Mouse (Mus musculus): ENCODE data around the gene Rnf24.
A peak's percentile ranks its signal among the peaks of the same experiment; 100 is the strongest.
"Not testable (repeated sequence)": the region's sequence is repeated elsewhere in the genome, so short reads cannot be mapped to it uniquely, and the experiment has no call there.

Rnf24 gene

DNA sequence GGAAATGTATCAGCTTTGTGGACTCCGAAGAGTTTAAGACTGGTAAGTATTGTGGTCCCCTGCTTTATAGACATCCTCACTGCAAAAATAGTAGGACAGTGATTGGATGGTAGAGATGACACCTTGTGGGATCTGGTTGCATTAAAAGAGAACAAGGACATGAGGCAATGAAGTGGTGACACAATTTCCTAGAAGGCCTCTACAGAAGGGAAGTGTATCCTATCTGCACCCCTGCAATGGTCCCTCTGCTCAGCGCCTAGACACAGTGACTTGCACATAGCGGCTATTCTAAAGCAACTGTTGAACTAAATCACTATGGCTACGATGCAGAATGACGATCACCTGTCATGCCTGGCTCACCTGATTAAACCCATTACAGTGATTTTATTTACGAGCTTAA is 15.1 kb downstream of the Rnf24 start:
- no peak for DNase-seq

DNA sequence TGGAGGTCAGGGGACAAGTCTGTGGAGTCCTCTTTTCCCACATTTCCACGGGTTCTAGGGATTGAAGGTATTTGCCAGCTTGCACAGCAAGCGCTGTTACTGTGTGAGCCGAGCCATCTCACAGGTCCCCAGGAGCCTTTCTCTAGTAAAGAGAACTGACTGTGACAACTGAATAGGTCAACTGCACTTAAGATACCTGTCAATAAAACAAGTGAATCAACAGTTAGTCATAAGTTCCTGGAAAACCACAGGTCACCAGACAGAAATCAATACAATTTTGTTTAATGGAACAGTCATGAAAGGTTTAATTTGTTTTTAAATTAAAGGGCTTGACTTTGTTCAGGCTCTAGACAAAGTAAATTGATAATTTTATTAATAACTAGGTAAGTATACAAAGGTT is 22.1 kb downstream of the Rnf24 start:
- DNase-seq: no peak

DNA sequence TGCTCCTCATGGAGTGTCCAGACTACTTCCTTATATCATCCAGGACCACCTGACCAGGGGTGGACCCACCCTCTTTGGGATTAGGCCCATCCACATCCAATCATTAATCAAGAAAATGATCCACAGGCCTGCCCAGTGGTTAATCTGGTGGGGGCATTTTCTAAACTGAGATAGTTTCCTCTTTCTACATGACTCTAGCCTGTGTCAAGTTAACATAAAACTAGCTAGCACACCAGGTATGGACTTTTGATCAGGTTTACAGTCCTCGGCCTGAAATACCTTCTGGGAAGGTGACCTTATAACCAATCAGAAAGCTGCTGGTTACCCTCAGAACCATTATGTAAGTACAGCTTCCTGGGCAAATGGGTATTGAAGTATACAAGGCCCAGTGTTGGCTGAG is 23.7 kb downstream of the Rnf24 start:
- peak in 1 of 2 experiments; percentile 43 for DNase-seq

DNA sequence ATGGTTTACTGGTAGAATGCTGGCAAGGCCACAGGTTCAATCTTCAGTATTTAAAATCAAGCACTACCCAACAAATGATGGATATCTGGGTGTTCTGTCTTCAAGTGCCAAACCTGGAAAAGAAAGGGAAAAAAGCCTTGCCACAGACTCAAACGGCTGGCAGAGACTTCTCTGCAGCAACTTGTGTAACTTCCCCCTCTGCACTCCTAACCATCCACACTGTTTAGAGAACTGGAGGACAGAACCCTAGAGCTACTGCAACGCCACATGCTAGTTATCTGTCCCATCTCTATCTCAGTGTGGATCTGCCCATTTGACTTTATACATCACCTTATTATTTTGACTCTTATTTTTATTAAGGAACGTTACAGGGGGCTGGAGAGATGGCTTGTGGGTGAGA is 26.6 kb downstream of the Rnf24 start:
- no peak for DNase-seq

DNA sequence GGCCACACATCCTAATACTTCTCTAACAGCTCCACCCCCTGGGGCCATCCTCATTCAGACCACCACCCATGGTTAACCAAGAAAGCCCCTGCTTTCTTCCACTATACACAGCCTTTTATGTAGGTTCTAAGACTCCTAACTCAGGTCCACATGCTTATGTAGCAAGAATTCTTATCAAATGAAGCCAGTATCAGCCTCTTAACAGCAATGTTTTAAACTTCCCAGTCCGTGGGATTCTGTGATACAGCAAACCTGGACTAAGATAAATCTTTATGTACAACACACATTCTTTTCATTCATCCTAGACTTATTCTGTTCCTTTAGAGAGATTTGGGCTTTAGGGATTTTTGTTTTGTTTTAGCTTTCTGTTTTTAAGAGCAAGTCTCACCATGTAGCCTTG is 29.0 kb downstream of the Rnf24 start:
- no peak for DNase-seq

DNA sequence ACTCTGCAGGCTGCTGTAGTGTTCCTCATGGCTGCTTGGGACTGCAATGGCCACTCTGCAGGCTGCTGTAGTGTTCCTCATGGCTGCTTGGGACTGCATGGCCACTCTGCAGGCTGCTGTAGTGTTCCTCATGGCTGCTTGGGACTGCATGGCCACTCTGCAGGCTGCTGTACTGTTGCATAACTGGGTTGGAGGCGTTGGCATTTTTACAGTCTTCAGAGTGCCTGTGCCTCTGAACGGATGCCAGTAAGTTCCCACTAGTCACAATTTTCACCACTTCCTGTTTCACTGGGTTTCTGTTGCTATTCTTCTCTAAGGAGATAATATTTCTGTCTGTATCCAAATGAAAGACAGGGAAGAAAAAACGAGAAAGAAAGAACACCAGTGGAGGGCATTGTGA is 31.5 kb downstream of the Rnf24 start:
- peak in 1 of 2 experiments; percentile 55 for DNase-seq

DNA sequence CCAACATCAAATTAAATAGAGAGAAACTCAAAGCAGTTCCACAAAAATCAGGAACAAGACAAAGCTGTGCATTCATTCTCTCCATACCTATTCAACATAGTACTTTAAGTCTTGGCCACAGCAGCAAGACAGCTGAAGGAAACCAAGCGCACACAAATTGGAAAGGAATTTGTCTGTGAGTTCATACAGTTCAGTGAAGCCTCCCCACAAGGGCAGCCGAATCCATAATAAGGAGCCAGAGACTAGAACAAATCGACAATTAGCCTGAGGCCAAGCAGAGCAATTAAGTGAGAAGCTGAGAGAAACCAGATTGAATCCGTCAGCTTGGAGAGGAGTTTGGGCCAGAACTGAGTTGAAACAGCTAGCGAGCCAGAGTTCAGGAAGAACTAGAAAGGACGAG is 33.3 kb downstream of the Rnf24 start:
- DNase-seq: no peak

DNA sequence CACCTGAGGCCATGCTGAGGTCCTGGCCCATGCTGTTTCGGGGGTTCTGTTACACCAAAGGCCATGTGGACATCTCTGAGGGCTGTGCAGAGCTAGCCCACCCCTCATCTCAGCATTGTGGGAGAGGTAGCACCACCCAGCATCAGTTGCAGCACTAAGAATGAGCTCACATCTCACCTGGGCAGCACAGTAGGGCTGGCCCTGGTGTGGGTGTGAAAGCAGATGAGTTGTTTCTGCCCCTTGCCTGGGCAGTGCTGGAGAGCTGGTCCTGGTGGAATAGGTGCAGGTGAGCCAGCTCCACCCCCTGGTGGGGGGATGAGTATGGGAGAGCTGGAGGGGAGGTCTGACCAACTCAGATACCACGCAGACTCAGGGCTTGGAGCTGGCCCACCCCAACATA is 36.5 kb downstream of the Rnf24 start:
- no peak for DNase-seq

DNA sequence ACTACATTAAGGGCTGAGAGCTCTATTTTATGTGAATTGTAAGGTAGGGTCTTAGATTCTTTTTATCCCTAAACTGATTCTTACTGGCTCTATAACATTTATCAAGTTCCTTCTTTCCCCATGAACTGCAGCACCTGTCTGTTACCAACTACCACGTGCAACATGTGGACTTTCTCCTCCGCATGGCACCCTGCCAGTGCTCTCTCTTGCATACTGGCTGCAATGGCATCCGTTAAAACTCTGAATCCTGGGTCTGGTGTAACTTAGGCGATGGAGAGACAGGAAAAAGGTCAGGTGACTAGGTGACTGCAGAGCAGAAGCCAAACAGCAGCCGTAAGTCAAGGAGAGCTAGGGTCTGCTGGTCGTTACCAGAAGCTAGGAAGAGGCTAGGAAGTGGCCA is 43.4 kb downstream of the Rnf24 start:
- DNase-seq: peak; percentile 45 to 55

DNA sequence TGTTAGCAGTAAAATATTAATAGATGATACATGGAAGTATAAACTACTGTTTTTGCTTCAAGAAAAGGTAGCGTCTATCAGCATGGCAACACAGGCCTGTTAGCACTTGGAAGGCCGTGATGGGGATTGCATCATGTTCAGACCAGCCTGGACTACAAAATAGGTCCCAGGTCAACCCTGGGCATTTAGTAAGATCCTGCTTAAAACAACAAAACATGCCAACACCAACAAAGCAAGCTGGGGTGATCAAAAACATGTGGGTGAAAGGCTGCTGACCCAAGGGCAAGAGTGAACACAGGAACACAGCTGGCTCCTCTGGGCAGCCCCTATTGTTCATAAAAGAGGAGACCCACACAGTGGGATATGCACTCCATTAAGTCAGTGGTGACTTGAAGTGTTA is 44.9 kb downstream of the Rnf24 start:
- no peak for DNase-seq

DNA sequence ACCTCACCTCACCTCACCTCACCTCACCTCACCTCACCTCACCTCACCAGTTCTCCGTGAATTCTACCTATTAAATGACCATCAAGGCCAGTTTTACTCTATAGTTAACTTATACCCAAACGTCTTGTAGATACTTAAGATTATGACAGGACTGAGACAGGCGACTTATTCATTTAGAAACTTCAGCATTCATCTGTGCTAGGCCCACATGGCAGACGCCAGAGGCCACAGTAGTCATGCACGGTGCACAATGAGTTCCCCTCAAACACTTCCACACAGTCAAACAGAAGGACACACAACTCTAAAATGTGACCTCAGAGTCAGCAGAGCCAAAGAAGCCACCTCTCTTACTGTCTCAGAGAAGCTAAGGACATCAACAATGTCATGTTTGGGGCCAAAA is 45.3 kb downstream of the Rnf24 start:
- no peak for DNase-seq

DNA sequence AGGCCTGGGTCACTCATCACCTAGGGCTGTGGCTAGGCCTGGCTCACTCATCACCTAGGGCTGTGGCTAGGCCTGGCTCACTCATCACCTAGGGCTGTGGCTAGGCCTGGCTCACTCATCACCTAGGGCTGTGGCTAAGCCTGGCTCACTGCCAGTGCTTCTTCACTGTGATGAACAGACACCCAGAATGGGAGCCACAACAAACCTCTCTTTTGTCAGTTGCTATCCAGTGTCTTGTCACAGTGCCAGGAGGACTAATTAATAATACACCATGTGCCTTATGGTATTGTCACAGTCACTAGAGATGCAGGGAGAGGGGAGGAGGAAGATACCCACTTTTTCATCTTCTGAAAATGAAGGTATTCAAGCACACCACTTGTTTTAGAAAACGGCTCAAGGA is 47.5 kb downstream of the Rnf24 start:
- not testable (repeated sequence) for DNase-seq

DNA sequence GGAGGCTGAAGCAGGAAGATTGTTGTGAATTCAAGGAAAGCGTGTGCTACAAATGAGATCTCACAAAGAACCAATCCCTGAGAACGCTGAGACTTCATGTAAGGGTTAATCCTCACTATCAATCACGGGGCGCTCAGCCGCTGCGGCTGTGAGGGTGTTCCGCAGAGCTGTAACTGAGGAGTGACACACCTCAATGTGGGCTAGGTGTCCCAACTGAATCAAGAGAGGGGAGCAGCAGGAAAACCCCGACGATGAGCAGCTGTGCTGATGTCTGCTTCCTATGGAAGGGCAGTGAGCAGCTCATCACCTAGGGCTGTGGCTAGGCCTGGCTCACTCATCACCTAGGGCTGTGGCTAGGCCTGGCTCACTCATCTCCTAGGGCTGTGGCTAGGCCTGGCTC is 48.2 kb downstream of the Rnf24 start:
- DNase-seq: no peak

DNA sequence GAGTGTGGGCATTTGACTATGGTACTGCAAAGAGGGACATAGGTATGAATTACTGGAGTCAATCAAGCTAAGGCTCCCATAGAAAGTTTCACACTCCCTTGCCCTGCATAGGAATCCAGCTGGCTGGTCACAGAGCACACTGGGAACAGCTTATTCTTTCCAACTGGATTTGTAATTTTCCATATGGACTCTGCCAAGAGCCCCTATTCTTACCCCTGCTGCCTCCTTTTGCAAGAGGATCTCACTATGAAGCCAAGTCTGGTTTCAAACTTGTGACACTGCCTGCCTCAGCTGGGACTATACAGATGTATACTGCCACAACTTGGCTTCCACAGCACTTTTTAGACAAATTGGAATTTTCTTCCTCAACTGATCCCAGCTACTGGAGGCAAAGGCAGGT is 51.1 kb downstream of the Rnf24 start:
- DNase-seq: no peak

DNA sequence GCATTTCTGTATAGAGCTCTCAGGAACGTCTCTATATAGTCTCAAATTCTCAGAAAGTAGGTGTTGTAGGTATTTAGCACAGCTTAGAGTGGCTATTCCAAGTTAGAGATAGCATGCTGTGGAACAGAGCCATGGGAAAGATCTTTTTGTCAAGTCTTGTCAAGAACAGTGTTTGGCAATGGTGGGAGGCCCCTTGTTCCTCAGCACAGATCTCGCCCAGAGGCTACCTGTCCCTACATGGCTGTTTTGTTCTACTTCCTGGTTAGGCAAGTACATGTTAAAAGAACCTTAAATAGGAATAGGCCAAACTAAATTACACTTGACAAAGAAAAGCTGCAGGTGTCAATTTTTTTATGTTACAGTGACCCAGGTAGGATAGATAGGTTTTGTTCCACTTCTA is 52.2 kb downstream of the Rnf24 start:
- no peak for DNase-seq

DNA sequence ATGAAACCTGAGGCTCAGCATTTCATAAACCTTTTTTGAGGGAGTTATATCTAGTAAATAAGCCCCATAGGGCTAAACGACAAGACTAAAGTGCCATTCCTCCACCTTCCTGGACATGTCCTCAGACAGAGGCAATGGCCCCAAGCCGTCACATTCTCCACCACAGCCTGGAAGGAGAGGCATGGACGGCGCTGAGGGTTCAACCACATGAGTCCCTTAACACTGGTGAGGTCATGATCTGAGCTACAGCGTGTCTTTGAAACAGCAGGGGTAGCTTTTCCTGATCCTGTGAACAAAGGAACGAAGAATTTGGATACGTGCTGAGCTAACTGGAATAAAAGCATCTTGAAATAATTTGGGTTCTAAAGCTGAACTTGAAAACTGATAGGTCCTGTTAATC is 54.0 kb downstream of the Rnf24 start:
- not testable (repeated sequence) for DNase-seq

DNA sequence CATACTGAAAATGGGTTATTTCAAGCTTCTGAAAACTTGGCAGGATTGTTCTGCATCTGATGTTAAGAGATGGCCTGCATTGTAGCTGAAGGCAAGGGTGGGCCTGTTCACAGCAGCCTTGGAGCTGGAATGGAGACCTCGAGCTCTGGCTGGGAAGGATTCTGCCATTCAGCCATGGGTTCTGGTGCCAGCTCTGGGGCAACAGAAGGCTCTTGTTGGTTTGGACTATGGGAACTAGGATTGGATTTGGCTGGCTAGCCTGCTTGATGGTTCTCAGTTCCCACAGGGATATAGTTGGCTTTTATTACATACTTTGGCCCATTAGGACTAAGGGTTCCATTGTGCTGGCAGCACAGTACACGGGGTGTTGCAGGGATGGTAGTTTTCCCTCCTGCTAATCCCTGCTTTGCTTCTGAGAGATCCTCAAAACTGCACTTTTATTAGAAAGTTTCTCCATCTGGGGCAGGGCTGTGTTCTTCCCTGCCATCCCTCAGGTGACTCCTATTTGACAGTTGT is 55.9 kb downstream of the Rnf24 start:
- DNase-seq: no peak

DNA sequence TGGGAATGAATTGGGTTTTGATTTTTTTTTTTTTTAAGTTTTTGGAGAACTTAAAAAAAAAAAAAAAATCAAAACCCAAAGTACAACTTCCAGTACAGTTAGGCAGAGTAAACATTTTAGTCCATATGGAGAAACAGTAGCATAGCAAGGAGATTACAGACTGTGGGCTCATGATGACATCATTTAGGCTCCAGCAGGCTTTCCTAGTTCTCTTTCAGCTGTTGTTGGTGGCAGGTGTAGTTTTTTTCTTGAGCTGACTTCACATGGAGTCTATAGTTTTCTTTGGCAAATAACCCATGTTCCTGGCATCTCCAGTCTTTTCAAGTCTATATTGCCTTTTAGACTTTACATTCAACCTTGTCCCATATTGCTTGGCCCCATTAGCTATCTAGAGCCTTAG is 62.0 kb downstream of the Rnf24 start:
- DNase-seq: no peak

DNA sequence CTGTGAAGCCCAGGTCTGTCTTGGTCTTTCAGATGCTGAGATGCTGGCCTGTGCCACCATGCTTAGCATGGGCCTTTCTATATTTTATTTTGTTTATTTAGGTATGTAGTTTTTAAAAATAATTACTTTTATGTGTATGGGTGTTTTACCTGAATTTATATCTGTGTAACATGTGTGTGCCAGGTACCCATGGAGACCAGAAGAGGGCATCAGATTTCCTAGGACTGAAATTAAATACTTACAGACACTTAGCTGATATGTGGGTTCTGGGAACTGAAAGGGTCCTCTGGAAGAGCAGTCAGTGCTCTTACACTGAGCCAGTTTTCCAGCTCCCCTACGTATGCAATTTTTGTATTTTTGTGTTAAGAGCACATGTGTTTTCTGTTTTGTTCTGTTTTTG is 66.4 kb downstream of the Rnf24 start:
- DNase-seq: no peak

DNA sequence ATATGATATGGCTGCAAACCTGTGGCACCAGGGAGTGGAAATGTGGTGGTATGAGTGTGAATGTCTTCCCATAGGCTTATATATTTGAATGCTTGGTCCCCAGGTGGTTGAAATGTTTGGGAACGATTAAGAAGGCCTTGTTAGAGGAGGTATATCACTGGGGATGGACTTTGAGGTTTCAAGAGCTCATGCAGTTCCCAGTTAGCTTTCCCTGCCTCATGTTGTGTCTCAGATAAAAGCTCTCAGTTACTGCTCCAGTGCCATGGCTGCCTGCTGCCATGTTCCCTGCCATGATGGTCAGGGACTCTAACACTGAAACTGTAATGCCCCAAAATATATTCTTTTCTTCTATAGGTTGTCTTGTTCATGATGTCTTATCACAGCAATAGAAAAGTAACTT is 71.1 kb downstream of the Rnf24 start:
- no peak for DNase-seq

DNA sequence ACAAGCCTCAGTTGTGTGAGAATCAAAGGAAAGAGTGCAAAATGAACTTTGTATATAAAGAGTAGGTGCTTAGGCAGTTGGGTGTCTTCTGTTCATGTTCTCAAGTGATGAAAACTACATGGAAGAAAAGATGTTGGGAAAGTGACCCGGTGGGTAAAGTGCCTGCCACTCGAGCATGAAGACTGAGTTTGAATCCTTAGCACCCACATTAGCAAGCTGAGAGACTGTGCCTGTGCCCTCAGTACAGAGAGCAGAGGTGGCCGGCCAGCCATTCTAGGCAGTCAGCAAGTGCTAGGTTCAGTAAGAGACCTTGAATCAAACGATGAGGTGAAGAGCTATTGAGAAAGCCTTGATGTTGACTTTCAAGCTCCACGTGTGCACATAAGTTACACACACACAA is 76.0 kb downstream of the Rnf24 start:
- DNase-seq: peak in 1 of 2 experiments; percentile 57

DNA sequence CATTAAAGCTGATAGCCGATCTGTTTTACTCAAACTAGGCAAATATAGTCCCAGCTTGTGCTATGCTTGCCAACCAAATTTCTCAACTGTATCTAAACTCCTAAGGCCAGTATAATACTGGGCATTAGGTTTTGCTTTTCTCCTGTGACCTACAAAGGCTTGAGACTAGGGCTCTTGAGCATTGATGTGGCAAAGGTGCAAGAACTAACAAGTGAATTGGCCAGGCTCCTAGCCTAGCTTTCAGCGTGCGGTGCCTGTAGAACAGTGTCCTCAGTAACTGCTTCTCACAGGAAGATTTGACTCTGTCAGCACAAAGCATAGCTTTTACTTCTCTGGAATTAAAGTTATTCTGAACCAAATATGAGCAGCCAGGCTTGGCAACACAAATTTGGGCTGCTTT is 77.2 kb downstream of the Rnf24 start:
- DNase-seq: no peak

DNA sequence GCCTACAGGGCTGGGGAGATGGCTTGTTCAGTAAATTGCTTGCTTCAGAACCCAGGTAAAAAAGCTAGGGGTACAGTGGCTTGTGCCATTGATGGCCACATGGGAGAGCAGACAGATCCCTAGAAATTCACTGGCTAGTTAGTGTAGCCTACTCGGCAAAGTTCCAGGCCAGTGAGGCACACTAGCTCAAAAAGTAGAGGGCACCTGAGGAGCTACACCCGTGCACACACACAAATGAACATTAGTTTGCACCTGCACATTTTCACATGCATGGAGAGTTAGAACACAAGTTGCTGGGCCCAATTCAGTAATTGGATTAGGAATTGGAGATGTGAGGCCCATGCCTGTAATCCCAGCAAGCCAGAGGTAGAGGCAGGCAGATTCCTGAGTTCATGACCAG is 87.6 kb downstream of the Rnf24 start:
- no peak for DNase-seq

DNA sequence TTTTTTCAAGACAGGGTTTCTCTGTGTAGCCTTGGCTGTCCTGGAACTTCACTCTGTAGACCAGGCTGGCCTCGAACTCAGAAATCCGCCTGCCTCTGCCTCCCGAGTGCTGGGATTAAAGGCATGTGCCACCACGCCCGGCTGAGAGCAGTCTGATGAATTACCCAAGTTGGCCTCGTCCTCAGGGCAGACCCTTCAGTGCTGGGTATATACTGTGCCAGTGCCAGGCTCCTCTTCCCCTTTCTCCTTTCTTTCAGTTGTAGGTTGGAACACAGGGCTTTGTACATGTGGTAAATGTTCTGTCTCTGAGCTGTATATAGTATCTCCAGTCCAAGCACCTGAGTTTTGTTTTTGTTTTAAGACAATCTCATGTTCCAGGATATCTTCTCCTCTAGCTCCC is 88.7 kb downstream of the Rnf24 start:
- DNase-seq: no peak

DNA sequence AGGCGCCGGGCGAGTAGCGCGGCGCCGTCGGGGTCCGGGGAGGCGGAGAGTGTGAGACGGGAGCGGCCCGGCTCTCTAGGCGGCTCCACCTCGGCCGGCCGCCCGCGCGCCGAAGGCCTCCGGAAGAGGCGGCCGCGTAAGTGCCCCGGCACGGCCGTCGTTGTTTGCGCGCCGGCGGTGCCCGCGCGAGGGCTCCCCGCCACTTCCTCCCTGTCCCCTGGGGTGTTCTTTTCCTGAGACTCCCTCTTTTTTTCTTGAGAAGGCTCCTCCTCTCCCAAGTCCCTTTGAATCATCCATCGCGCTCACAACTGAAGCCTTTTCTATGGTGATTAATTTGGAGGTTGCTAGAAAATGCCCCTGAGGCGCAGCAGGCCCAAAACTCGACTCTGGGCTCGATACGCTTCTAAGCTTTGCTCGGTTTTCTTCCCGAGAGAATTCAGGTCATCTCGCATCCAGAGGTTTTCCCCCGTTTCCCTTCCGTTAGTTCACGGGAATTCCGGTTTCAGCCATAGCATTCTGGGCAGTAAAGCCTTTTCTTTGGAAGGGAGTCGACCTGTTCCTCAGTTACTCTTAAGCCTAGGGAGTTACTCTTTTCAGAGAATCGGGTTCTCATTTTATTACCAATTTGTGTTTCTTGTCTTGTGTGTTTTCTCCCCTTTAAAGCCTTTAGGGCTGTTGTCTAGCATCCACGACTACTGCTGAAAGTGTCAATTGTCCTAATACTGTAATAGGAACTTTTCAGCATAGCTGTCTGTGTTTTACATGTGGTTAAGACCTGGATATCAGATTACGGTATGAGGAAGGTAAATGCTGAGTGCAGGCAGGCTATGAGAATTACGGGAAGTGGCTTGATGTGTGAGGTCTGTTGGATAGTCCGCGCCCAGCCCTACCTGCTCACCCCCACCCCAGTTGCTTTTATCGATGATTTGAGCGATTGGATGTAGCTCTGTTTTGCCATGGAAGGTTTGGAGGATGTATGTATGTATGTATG is 89.7 kb downstream of the Rnf24 start:
- DNase-seq: no peak

All from kidney, postnatal 25 days (tissue).